Mouse (Mus musculus) gastrocnemius, postnatal 36 days (tissue): ENCODE measurements at regions not wholly inside any gene's neighbourhood (a gene's known extent, or its start where the extent isn't known, plus 50 kb on each side); places are given as distances from the start of the nearest gene placed in this dataset.

Experiments used
- DNase-seq, 2 experiments: peaks; one replicate each; pipeline ENCODE4 v3.0.0; 2022
- intact Hi-C: fragments of 180-260 bp; cut with DNase I; formaldehyde crosslinking; loops from one replicate; pipeline ENCODE4 v1.15.1; 2025

- DNase-seq = no peak
- intact Hi-C loops = no loop called here
These were observed 66.2 kb upstream of the Cdon start for GRCm38 (mm10) chr9:35354652-35355130.

GRCm38 (mm10) chr9:35359699-35360098, 61.2 kb upstream of the Cdon start:
- intact Hi-C loops = no loop called here
- no peak for DNase-seq

- intact Hi-C loops = no loop called here
- peak in 1 of 2 experiments; percentile 31 for DNase-seq
These were observed 60.5 kb upstream of the Cdon start for GRCm38 (mm10) chr9:35360139-35361100.

GRCm38 (mm10) chr9:35361432-35361831, 59.5 kb upstream of the Cdon start:
- DNase-seq = peak in 1 of 2 experiments; percentile 48
- intact Hi-C loops = no loop called here

GRCm38 (mm10) chr9:35362276-35362675, 58.7 kb upstream of the Cdon start:
- intact Hi-C loops = no loop called here
- peak; percentile 66 to 70 for DNase-seq

- intact Hi-C loops = no loop called here
- DNase-seq = no peak
These were observed 57.8 kb upstream of the Cdon start for GRCm38 (mm10) chr9:35363079-35363478.

- intact Hi-C loops = no loop called here
These were observed 57.0 kb upstream of the Cdon start for GRCm38 (mm10) chr9:35363936-35364335.

GRCm38 (mm10) chr9:35365975-35366374, 55.0 kb upstream of the Cdon start:
- intact Hi-C loops = no loop called here
- no peak for DNase-seq

More at GRCm38 (mm10) chr9:35363936-35364335, 57.0 kb upstream of the Cdon start:
- no peak for DNase-seq

- intact Hi-C loops = no loop called here
- no peak for DNase-seq
These were observed 51.9 kb upstream of the Cdon start for GRCm38 (mm10) chr9:35369063-35369462.

GRCm38 (mm10) chr9:35370031-35370430, 50.9 kb upstream of the Cdon start:
- intact Hi-C loops = no loop called here
- no peak for DNase-seq

- intact Hi-C loops = no loop called here
- no peak for DNase-seq
These were observed 50.0 kb upstream of the Cdon start for GRCm38 (mm10) chr9:35370895-35371294.
